Mouse (Mus musculus) G1E (cell line): Measurements from ENCODE around the gene Serpina1f. TPM values are rescaled to one million over a fixed set of nuclear protein-coding genes. Genes with fewer than 3 reads are reported as not detected.
"Not testable (repeated sequence)": the region's sequence is repeated elsewhere in the genome, so short reads cannot be mapped to it uniquely, and the experiment has no call there.

Experiments
- ATAC-seq: 2 replicates; pipeline ENCODE4 v1.8.0; 2016; ENCODE audit warnings: mild to moderate bottlenecking; ENCODE audit not compliant: insufficient number of reproducible peaks, poor library complexity, low FRiP score, severe bottlenecking; ENCODE audit errors: extremely low read depth
- DNase-seq: peaks from one replicate; pipeline ENCODE4 v3.0.0; 2012; ENCODE audit warnings: low spot score
- H3K27me3 ChIP-seq: 2 replicates; pipeline ENCODE4 v1.6.1; 2012; ENCODE audit warnings: mild to moderate bottlenecking, low read length, inconsistent platforms; ENCODE audit not compliant: insufficient read depth
- H3K36me3 ChIP-seq: replicated peaks from 2 replicates; pipeline ENCODE3; 2012; ENCODE audit warnings: mild to moderate bottlenecking, inconsistent platforms
- H3K4me1 ChIP-seq: 2 replicates; pipeline ENCODE4 v1.6.1; 2012; ENCODE audit warnings: low read depth, low read length, inconsistent platforms, mixed read lengths; ENCODE audit not compliant: insufficient read depth
- H3K4me3 ChIP-seq: 2 replicates; pipeline ENCODE4 v1.5.1; 2012; ENCODE audit warnings: low read depth, mild to moderate bottlenecking, inconsistent platforms, low read length, moderate library complexity, mixed read lengths
- H3K9me3 ChIP-seq: replicated peaks from 2 replicates; pipeline ENCODE4 v1.6.1; 2012; ENCODE audit warnings: inconsistent platforms
- CTCF ChIP-seq: IDR thresholded peaks from 2 replicates; pipeline ENCODE4 v1.5.1; 2012; ENCODE audit warnings: low read depth, low read length, inconsistent platforms, mixed read lengths
- GATA1 ChIP-seq: IDR thresholded peaks from 2 replicates; pipeline ENCODE4 v1.6.1; 2012; ENCODE audit warnings: borderline replicate concordance, low read length, inconsistent platforms, mixed read lengths
- GATA2 ChIP-seq: IDR thresholded peaks from 2 replicates; pipeline ENCODE4 v1.6.1; 2012; ENCODE audit warnings: low read depth, low read length, inconsistent platforms, borderline replicate concordance
- POLR2AphosphoS5 ChIP-seq: IDR thresholded peaks from 2 replicates; pipeline ENCODE4 v1.6.1; 2012; ENCODE audit warnings: low read depth, low read length, inconsistent platforms; ENCODE audit not compliant: insufficient replicate concordance
- TAL1 ChIP-seq: conservative IDR thresholded peaks from 2 replicates; pipeline ENCODE4 v1.6.1; 2012; ENCODE audit warnings: low read depth, low read length, inconsistent platforms, mixed read lengths
- polyA plus RNA-seq: library from polyadenylated mRNA; stranded (reverse); fragments of >175 nt; gene quantifications from 2 replicates; pipeline ENCODE4 v1.2.3, GENCODE M21; 2012
- total RNA-seq, 2 experiments: library from RNA; stranded (forward) in 1 of 2; stranded (reverse) in 1 of 2; fragments of 200-1000 nt in 1 of 2; fragments of >200 nt in 1 of 2; fragmentation: Nextera tagmentation in 1 of 2; gene quantifications; 2 replicates each; pipeline ENCODE4 v1.2.3; 2014 to 2017

The Serpina1f gene
- total and polyA plus RNA-seq, 3 experiments, result 0.27 TPM; not detected in 2

- Histone ChIP-seq H3K36me3 (no peaks in the 10 kb centered on the region), H3K9me3 (peaks cover 76% of the 10 kb centered on the region), H3K4me1 (no peaks in the 10 kb centered on the region), H3K27me3 (no peaks in the 10 kb centered on the region), H3K4me3 (no peak overlapping the region)
- no peak for DNase-seq
- no peak for TF ChIP-seq GATA2
- no peak for TF ChIP-seq TAL1
- no peak for TF ChIP-seq POLR2AphosphoS5
- no peak for TF ChIP-seq GATA1
- TF ChIP-seq CTCF, result no peak
- no peak for ATAC-seq
Observed at GRCm38 (mm10) chr12:103670964-103671363, 24.4 kb downstream of the Serpina1f start.

DNA sequence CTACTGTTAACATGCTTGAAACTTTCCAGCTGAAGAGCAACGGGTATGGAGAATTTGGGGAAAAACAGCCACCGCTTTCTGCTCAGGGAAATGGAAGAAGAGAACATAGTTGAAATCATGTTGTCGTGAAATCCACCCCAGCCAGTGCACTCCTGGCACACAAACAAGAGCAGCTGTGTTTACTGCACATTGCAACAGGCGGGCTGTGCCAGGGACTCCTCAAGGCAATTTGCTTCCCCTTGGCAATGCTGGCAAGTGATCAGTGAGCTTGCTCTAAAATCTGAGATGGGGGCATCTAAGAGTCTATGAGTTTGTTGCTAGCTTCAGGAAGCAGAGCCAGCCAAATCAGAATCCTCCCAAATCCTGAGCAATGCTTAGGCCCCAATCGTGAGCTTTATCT lies 25.0 kb downstream of the Serpina1f start:
- H3K36me3 ChIP-seq, result no peaks in the 10 kb centered on the region
- DNase-seq (no peak), ATAC-seq (no peak)
- TF ChIP-seq POLR2AphosphoS5 (no peak), CTCF (no peak), GATA1 (no peak), TAL1 (no peak), GATA2 (no peak)
- H3K4me1 ChIP-seq, result no peaks in the 10 kb centered on the region
- H3K9me3 ChIP-seq, result peaks cover 73% of the 10 kb centered on the region
- no peak overlapping the region for H3K4me3 ChIP-seq
- no peaks in the 10 kb centered on the region for H3K27me3 ChIP-seq

DNA sequence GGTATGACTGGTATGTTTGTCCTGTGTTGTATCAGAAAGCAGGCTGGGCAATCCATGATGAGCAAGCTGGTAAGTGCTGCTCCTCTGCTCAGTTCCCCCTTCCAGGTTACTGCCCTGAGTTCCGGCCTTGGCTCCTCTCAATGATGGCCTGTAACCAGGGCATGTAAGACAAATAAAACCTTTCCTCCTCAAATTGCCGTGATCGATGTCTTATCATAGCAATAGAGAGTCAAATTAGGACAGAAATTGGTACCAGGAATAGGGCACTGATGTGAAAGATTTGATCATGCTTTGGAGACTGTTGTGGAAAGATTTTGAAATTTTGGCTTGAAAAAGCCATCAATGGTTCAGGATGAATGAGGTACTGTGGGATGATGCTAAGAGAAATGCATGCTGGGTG lies 30.0 kb downstream of the Serpina1f start:
- Histone ChIP-seq H3K36me3 (no peaks in the 10 kb centered on the region), H3K27me3 (no peaks in the 10 kb centered on the region), H3K4me3 (no peak overlapping the region), H3K9me3 (peaks cover 58% of the 10 kb centered on the region), H3K4me1 (no peaks in the 10 kb centered on the region)
- ATAC-seq (no peak), DNase-seq (no peak)
- no peak for TF ChIP-seq POLR2AphosphoS5
- TF ChIP-seq TAL1, result no peak
- TF ChIP-seq GATA1, result no peak

DNA sequence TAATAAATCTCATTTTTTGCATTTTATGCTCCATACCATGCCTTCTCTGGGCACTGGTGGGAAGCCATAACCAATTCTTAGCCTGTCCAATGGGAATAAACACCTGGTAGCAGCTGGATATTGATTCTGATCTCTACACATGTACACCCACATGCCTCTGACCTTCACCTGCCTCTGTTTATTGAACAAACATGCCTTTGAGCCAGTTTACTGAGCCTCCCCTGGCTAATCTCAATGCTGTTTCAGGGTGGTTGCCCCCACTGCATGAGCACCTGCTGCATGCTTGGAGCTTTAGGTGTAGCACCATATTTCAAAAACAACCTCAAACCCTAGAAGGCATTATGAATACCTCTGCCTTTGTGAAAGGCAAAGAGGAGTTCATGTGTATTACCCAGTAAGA lies 33.3 kb downstream of the Serpina1f start:
- not testable (repeated sequence) for DNase-seq, H3K4me1 ChIP-seq

DNA sequence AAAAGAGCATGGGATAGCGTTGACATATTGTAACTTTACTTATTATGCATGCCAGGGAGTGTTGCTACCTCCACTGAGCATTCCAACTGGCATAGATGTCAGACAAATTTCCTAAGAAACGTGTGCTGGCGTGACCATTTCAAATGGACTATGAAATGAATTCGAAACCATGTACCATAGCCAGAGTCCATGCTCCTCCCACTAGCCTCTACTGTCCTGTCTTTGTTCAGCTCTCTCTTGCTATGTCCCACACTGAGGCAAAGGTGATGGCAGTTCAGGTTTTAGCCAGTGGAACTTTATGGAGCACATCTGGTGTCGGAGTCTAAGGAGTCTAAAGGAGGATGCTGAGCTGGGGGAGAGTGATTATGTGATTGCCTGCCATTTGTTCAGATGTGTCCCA lies 35.3 kb downstream of the Serpina1f start:
- H3K27me3 ChIP-seq, result no peaks in the 10 kb centered on the region
- H3K4me3 ChIP-seq, result no peak overlapping the region

More for the DNA sequence above, 33.3 kb downstream of the Serpina1f start:
- not testable (repeated sequence) for H3K27me3 ChIP-seq, ATAC-seq, H3K4me3 ChIP-seq, H3K36me3 ChIP-seq
- H3K9me3 ChIP-seq, result peaks cover 59% of the 10 kb centered on the region

GRCm38 (mm10) chr12:103659171-103659570 lies 36.2 kb downstream of the Serpina1f start:
- TF ChIP-seq GATA1 (no peak), CTCF (no peak), GATA2 (no peak), POLR2AphosphoS5 (no peak), TAL1 (no peak)
- Histone ChIP-seq H3K4me3 (no peak overlapping the region), H3K4me1 (no peaks in the 10 kb centered on the region), H3K9me3 (peaks cover 69% of the 10 kb centered on the region), H3K36me3 (no peaks in the 10 kb centered on the region), H3K27me3 (no peaks in the 10 kb centered on the region)
- DNase-seq (no peak), ATAC-seq (no peak)

More for the DNA sequence above, 35.3 kb downstream of the Serpina1f start:
- Histone ChIP-seq H3K4me1 (no peaks in the 10 kb centered on the region), H3K9me3 (peaks cover 68% of the 10 kb centered on the region), H3K36me3 (no peaks in the 10 kb centered on the region)
- DNase-seq (no peak), ATAC-seq (no peak)
- no peak for TF ChIP-seq GATA2
- no peak for TF ChIP-seq TAL1
- no peak for TF ChIP-seq GATA1
- no peak for TF ChIP-seq POLR2AphosphoS5
- no peak for TF ChIP-seq CTCF

GRCm38 (mm10) chr12:103657991-103658390 lies 37.3 kb downstream of the Serpina1f start:
- H3K9me3 ChIP-seq, result peaks cover 74% of the 10 kb centered on the region
- no peaks in the 10 kb centered on the region for H3K27me3 ChIP-seq
- no peaks in the 10 kb centered on the region for H3K36me3 ChIP-seq
- H3K4me1 ChIP-seq, result no peaks in the 10 kb centered on the region
- ATAC-seq (no peak), DNase-seq (no peak)
- no peak for TF ChIP-seq POLR2AphosphoS5
- no peak for TF ChIP-seq TAL1
- TF ChIP-seq GATA2, result no peak
- H3K4me3 ChIP-seq, result no peak overlapping the region
